ENCODE assay signal across 24 mouse cellular contexts in genomic region chr5:120649938-120650337, GRCm38 (mm10). TPM values are rescaled to one million over a fixed set of nuclear protein-coding genes. Genes with fewer than 3 reads are reported as not detected.
A peak's percentile ranks its signal among the peaks of the same experiment; 100 is the strongest.
DNase-seq lines count a peak whose midpoint lies in the region; ATAC-seq and TF ChIP-seq lines count a peak whose summit lies in the region.
"Had no signal": no experiment of that assay in that cellular context is flagged by ENCODE, and none has a peak within 500 bp of the region (broad histone marks: within the 10 kb centered on the region; RNA-seq: fewer than 3 reads in every experiment).

No protein-coding gene starts in this region.

- H3K79me2 ChIP-seq in CH12.LX (replicated peaks; ENCODE audit: control insufficient read depth, extremely low read depth, insufficient read depth, poor library complexity, severe bottlenecking) = no peaks in the 10 kb centered on the region

- dilution Hi-C loops in CH12.LX (cut with MboI; ENCODE audit: extremely low pct_ligation_motif_present, extremely low pct_unique_long_range_greater_than_20kb, low sequenced_read_pairs) = no loop called here

- TF ChIP-seq RAD21 in CH12.LX (IDR thresholded peaks at IDR 0.05; ENCODE audit: low read depth, low read length) = no peak

- H3K4me1 ChIP-seq in heart, postnatal 0 days (ENCODE audit: control insufficient read depth, insufficient read depth) = peaks cover 8% of the 10 kb centered on the region; the same call in 1 of the 2 replicates
- H3K4me1 ChIP-seq in heart, embryonic 12.5 days (replicated peaks) = peaks cover 11% of the 10 kb centered on the region
- peaks cover 13% of the 10 kb centered on the region for H3K4me1 ChIP-seq in midbrain, embryonic 15.5 days
- peaks cover 15% of the 10 kb centered on the region for H3K4me1 ChIP-seq in midbrain, embryonic 10.5 days
- H3K4me1 ChIP-seq in CH12.LX (ENCODE audit: control insufficient read depth in 1 of 2, insufficient read depth in 2 of 2) = peaks cover 24 to 60% of the 10 kb centered on the region in 2 experiments
- H3K4me1 ChIP-seq in ES-E14 (ENCODE audit: control insufficient read depth in 2 of 2, insufficient read depth in 2 of 2, low read length in 2 of 2, poor library complexity in 1 of 2) = peaks cover 0 to 18% of the 10 kb centered on the region in 2 experiments; a peak in 2 of 4 replicates

- H3K36me3 ChIP-seq in heart, postnatal 0 days (replicated peaks; ENCODE audit: control insufficient read depth, insufficient read depth, low read length) = no peaks in the 10 kb centered on the region
- H3K36me3 ChIP-seq in heart, embryonic 12.5 days = no peaks in the 10 kb centered on the region
- H3K36me3 ChIP-seq in midbrain, embryonic 15.5 days (replicated peaks) = no peaks in the 10 kb centered on the region
- H3K36me3 ChIP-seq in midbrain, embryonic 10.5 days = no peaks in the 10 kb centered on the region
- H3K36me3 ChIP-seq in CH12.LX (replicated peaks in 1 of 2; ENCODE audit: control insufficient read depth in 1 of 2, insufficient read depth in 1 of 2, low read length in 1 of 2) (peaks cover 3 to 22% of the 10 kb centered on the region in 2 experiments), ES-E14 (ENCODE audit: control insufficient read depth, insufficient read depth, low read length, poor library complexity, severe bottlenecking) (no peaks in the 10 kb centered on the region)
- H3K36me3 ChIP-seq: embryonic facial prominence, embryonic 15.5 days; hindbrain, embryonic 10.5 days; limb, embryonic 12.5 days; liver, embryonic 13.5 days; lung, embryonic 15.5 days; neural tube, embryonic 12.5 days had no signal

- no peak overlapping the region for H3K9ac ChIP-seq in heart, postnatal 0 days (replicated peaks; ENCODE audit: low read depth, low read length)
- H3K9ac ChIP-seq in heart, embryonic 12.5 days = no peak overlapping the region
- H3K9ac ChIP-seq in midbrain, embryonic 15.5 days = no peak overlapping the region
- H3K9ac ChIP-seq in CH12.LX (ENCODE audit: insufficient read depth, low read depth) (peak overlapping the region; percentile 75), ES-E14 (ENCODE audit: insufficient read depth, low read depth, low read length, poor library complexity, severe bottlenecking) (no peak overlapping the region)
- H3K9ac ChIP-seq: embryonic facial prominence, embryonic 15.5 days; limb, embryonic 12.5 days; liver, embryonic 13.5 days; lung, embryonic 15.5 days; neural tube, embryonic 12.5 days had no signal

- no peak for TF ChIP-seq CTCF in heart, postnatal 0 days (IDR thresholded peaks at IDR 0.05; ENCODE audit: low read depth)
- no peak for TF ChIP-seq CTCF in CH12.LX (conservative IDR thresholded peaks at IDR 0.05 in 1 of 2, IDR thresholded peaks at IDR 0.05 in 1 of 2; ENCODE audit: low read depth in 2 of 2, low read length in 2 of 2)

- TF ChIP-seq POLR2A in CH12.LX (IDR thresholded peaks at IDR 0.05; ENCODE audit: low read depth, low read length) = no peak

- H3K9me3 ChIP-seq in heart, postnatal 0 days (replicated peaks; ENCODE audit: control insufficient read depth, low read length) = no peaks in the 10 kb centered on the region
- no peaks in the 10 kb centered on the region for H3K9me3 ChIP-seq in heart, embryonic 12.5 days (replicated peaks)
- no peaks in the 10 kb centered on the region for H3K9me3 ChIP-seq in midbrain, embryonic 15.5 days
- no peaks in the 10 kb centered on the region for H3K9me3 ChIP-seq in midbrain, embryonic 10.5 days (replicated peaks)
- H3K9me3 ChIP-seq in CH12.LX (replicated peaks; ENCODE audit: low read length) = no peaks in the 10 kb centered on the region
- no peaks in the 10 kb centered on the region for H3K9me3 ChIP-seq in ES-E14 (ENCODE audit: control insufficient read depth, insufficient read depth, low read depth, low read length)
- H3K9me3 ChIP-seq: embryonic facial prominence, embryonic 15.5 days; hindbrain, embryonic 10.5 days; limb, embryonic 12.5 days; liver, embryonic 13.5 days; lung, embryonic 15.5 days; neural tube, embryonic 12.5 days had no signal

- H3K4me3 ChIP-seq in heart, postnatal 0 days (ENCODE audit: low read depth, low read length) = no peak overlapping the region
- H3K4me3 ChIP-seq in heart, embryonic 12.5 days = no peak overlapping the region
- H3K4me3 ChIP-seq in midbrain, embryonic 15.5 days = no peak overlapping the region
- H3K4me3 ChIP-seq in midbrain, embryonic 10.5 days = no peak overlapping the region
- peak overlapping the region; percentile 83 to 93 (median 88) for H3K4me3 ChIP-seq in CH12.LX (replicated peaks in 1 of 3; ENCODE audit: low read depth in 2 of 3, low read length in 2 of 3, poor library complexity in 1 of 3)
- peak overlapping the region; percentile 71 to 75; a peak in 3 of 4 replicates for H3K4me3 ChIP-seq in ES-E14 (ENCODE audit: insufficient read depth in 1 of 2, low read depth in 1 of 2, low read length in 2 of 2, poor library complexity in 1 of 2, severe bottlenecking in 1 of 2)
- H3K4me3 ChIP-seq: neural tube, embryonic 12.5 days had no signal

- in situ Hi-C loops in CH12.LX (cut with MboI; ENCODE audit: low pct_ligation_motif_present, low pct_unique_long_range_greater_than_20kb, low sequenced_read_pairs) (no loop called here), ES-E14 (cut with MboI; ENCODE audit: low sequenced_read_pairs in 2 of 2, unreplicated experiment in 2 of 2) (no loop called here)

- 22% methylated on average over 13 of the region's 13 CpGs for WGBS in heart, postnatal 0 days
- WGBS in heart, embryonic 12.5 days = 20% methylated on average over 13 of the region's 13 CpGs
- 27% methylated on average over 13 of the region's 13 CpGs for WGBS in midbrain, embryonic 15.5 days
- WGBS in midbrain, embryonic 10.5 days = 27% methylated on average over 13 of the region's 13 CpGs

- peaks cover 27% of the 10 kb centered on the region for H3K27me3 ChIP-seq in heart, postnatal 0 days (ENCODE audit: control insufficient read depth, insufficient read depth, low read length)
- peaks cover 77% of the 10 kb centered on the region for H3K27me3 ChIP-seq in heart, embryonic 12.5 days (replicated peaks)
- peaks cover 34% of the 10 kb centered on the region for H3K27me3 ChIP-seq in midbrain, embryonic 15.5 days (replicated peaks)
- H3K27me3 ChIP-seq in midbrain, embryonic 10.5 days (ENCODE audit: low read depth, poor library complexity, severe bottlenecking) = peaks cover 60% of the 10 kb centered on the region
- no peaks in the 10 kb centered on the region for H3K27me3 ChIP-seq in CH12.LX (replicated peaks)

- H3K4me2 ChIP-seq in heart, postnatal 0 days (ENCODE audit: low read depth, low read length) = peak overlapping the region; percentile 58; the same call in 1 of the 2 replicates
- no peak overlapping the region for H3K4me2 ChIP-seq in heart, embryonic 12.5 days
- 0 out of 2 replicates have a peak overlapping the region, but pooled peaks have one; percentile 52 for H3K4me2 ChIP-seq in midbrain, embryonic 15.5 days
- peak overlapping the region; percentile 82 for H3K4me2 ChIP-seq in CH12.LX (ENCODE audit: insufficient read depth, low read depth, poor library complexity, severe bottlenecking)

- H3K27ac ChIP-seq in heart, postnatal 0 days (ENCODE audit: low read depth) = no peak overlapping the region
- no peak overlapping the region for H3K27ac ChIP-seq in heart, embryonic 12.5 days (ENCODE audit: poor library complexity, severe bottlenecking)
- H3K27ac ChIP-seq in midbrain, embryonic 15.5 days = no peak overlapping the region
- H3K27ac ChIP-seq in midbrain, embryonic 10.5 days (replicated peaks) = no peak overlapping the region
- H3K27ac ChIP-seq in CH12.LX (ENCODE audit: insufficient read depth, low read depth) (no peak overlapping the region), ES-E14 (ENCODE audit: insufficient read depth, low read depth, low read length, poor library complexity, severe bottlenecking) (no peak overlapping the region)
- H3K27ac ChIP-seq: embryonic facial prominence, embryonic 15.5 days; gastrocnemius, adult 2 months; hindbrain, embryonic 10.5 days; limb, embryonic 12.5 days; liver, embryonic 13.5 days; lung, embryonic 15.5 days; neural tube, embryonic 12.5 days had no signal

- DNase-seq in heart, postnatal 0 days (ENCODE audit: low spot score) = no peak
- no peak for DNase-seq in midbrain, embryonic 10.5 days (ENCODE audit: low spot score)
- DNase-seq in CH12.LX (ENCODE audit: extremely low read depth) = no peak
- no peak for DNase-seq in ES-E14 (ENCODE audit: low read depth, low spot score)
- DNase-seq in kidney, adult 9 months = no peak
- no peak for DNase-seq in frontal cortex, adult 2 months (ENCODE audit: extremely low spot score in 1 of 2, low spot score in 1 of 2)
- DNase-seq: adrenal gland, postnatal 25 days; B cell, adult 2 months; cerebellum, adult 11 months; gastrocnemius, adult 2 months; kidney, postnatal 36 days had no signal

- ATAC-seq in heart, postnatal 0 days (ENCODE audit: insufficient read depth, low read depth) = no peak
- ATAC-seq in heart, embryonic 12.5 days (ENCODE audit: insufficient number of reproducible peaks, low FRiP score) = no peak
- ATAC-seq in midbrain, embryonic 15.5 days (replicated peaks) = no peak

- no peak for TF ChIP-seq EP300 in heart, postnatal 0 days (IDR thresholded peaks at IDR 0.05; ENCODE audit: low read depth)
- no peak for TF ChIP-seq EP300 in CH12.LX (IDR thresholded peaks at IDR 0.05; ENCODE audit: low read length)

RNA-seq across cellular contexts. Expression of gene Rasal1, which starts 1.3 kb away (rescaled TPM):
- total RNA-seq in heart, postnatal 0 days (2014; rRNA removed; ENCODE audit: low replicate concordance) = not detected in 2 replicates
- 0.10 TPM in 1 of 2 replicates, not detected in the other for polyA plus RNA-seq in heart, postnatal 0 days (2015; fragmentation: Nextera tagmentation; extraction: Ambion mirVana)
- 0.21 TPM in 1 of 2 replicates, not detected in the other for polyA plus RNA-seq in heart, embryonic 12.5 days (2016; fragmentation: Nextera tagmentation; extraction: Ambion mirVana)
- 1.0 and 1.6 TPM in 2 replicates for polyA plus RNA-seq in midbrain, embryonic 15.5 days (2015; fragmentation: Nextera tagmentation; extraction: Ambion mirVana)
- 0.10 and 0.21 TPM in 2 replicates for polyA plus RNA-seq in midbrain, embryonic 10.5 days (2016; fragmentation: Nextera tagmentation; extraction: Ambion mirVana)
- total RNA-seq in CH12.LX (2012; rRNA removed) (15.6 and 17.7 TPM in 2 replicates), CH12.LX (2014; rRNA removed) (11.7 TPM in 2 replicates), ES-E14 (2012; rRNA removed) (3.5 and 6.9 TPM in 2 replicates)
- polyA plus RNA-seq in CH12.LX (2012; ENCODE audit: insufficient read length, low read depth) = 19.6 and 21.4 TPM in 2 replicates
- 63.8 and 71.7 TPM in 2 replicates for polyA plus RNA-seq in frontal cortex, adult 2 months (2012; rRNA removed)
- total RNA-seq: gastrocnemius, adult 2 months; granulocyte monocyte progenitor cell, adult 5-6 weeks had no signal

RNA-seq across cellular contexts. Expression of gene Cfap73, which starts 15.9 kb away (rescaled TPM):
- not detected in 2 replicates for total RNA-seq in heart, postnatal 0 days (2014; rRNA removed; ENCODE audit: low replicate concordance)
- not detected in 2 replicates for polyA plus RNA-seq in heart, postnatal 0 days (2015; fragmentation: Nextera tagmentation; extraction: Ambion mirVana)
- not detected in 2 replicates for polyA plus RNA-seq in heart, embryonic 12.5 days (2016; fragmentation: Nextera tagmentation; extraction: Ambion mirVana)
- polyA plus RNA-seq in midbrain, embryonic 15.5 days (2015; fragmentation: Nextera tagmentation; extraction: Ambion mirVana) = 0.44 and 0.70 TPM in 2 replicates
- polyA plus RNA-seq in midbrain, embryonic 10.5 days (2016; fragmentation: Nextera tagmentation; extraction: Ambion mirVana) = not detected in 2 replicates
- not detected in 2 replicates for total RNA-seq in CH12.LX (2012; rRNA removed)
- not detected in 2 replicates for total RNA-seq in CH12.LX (2014; rRNA removed)
- polyA plus RNA-seq in CH12.LX (2012; ENCODE audit: insufficient read length, low read depth) = 0.26 TPM in 1 of 2 replicates, not detected in the other
- not detected in 2 replicates for total RNA-seq in ES-E14 (2012; rRNA removed)
- 0.10 TPM in 1 of 2 replicates, not detected in the other for polyA plus RNA-seq in frontal cortex, adult 2 months (2012; rRNA removed)
- total RNA-seq: gastrocnemius, adult 2 months; granulocyte monocyte progenitor cell, adult 5-6 weeks had no signal
- polyA plus RNA-seq: heart, embryonic 11.5 days; inflammation-experienced regulatory T-cells, adult 6 months; kidney, embryonic 14.5 days; limb, embryonic 12.5 days; liver, embryonic 13.5 days; neural tube, embryonic 12.5 days; stomach, embryonic 14.5 days had no signal

RNA-seq across cellular contexts. Expression of gene Ddx54, which starts 37.4 kb away (rescaled TPM):
- 23.0 and 24.1 TPM in 2 replicates for total RNA-seq in heart, postnatal 0 days (2014; rRNA removed; ENCODE audit: low replicate concordance)
- polyA plus RNA-seq in heart, postnatal 0 days (2015; fragmentation: Nextera tagmentation; extraction: Ambion mirVana) = 17.1 and 18.2 TPM in 2 replicates
- polyA plus RNA-seq in heart, embryonic 12.5 days (2016; fragmentation: Nextera tagmentation; extraction: Ambion mirVana) = 38.7 and 38.8 TPM in 2 replicates
- 39.9 and 43.7 TPM in 2 replicates for polyA plus RNA-seq in midbrain, embryonic 15.5 days (2015; fragmentation: Nextera tagmentation; extraction: Ambion mirVana)
- polyA plus RNA-seq in midbrain, embryonic 10.5 days (2016; fragmentation: Nextera tagmentation; extraction: Ambion mirVana) = 59.4 and 59.7 TPM in 2 replicates
- total RNA-seq in CH12.LX (2012; rRNA removed) (83.6 and 93.6 TPM in 2 replicates), CH12.LX (2014; rRNA removed) (56.6 and 63.7 TPM in 2 replicates), ES-E14 (2012; rRNA removed) (90.7 and 108 TPM in 2 replicates)
- 91.8 and 96.8 TPM in 2 replicates for polyA plus RNA-seq in CH12.LX (2012; ENCODE audit: insufficient read length, low read depth)
- 28.2 and 31.2 TPM in 2 replicates for polyA plus RNA-seq in frontal cortex, adult 2 months (2012; rRNA removed)

RNA-seq across cellular contexts. Expression of gene Rita1, which starts 37.5 kb away (rescaled TPM):
- 20.2 and 24.5 TPM in 2 replicates for total RNA-seq in heart, postnatal 0 days (2014; rRNA removed; ENCODE audit: low replicate concordance)
- 15.7 and 16.3 TPM in 2 replicates for polyA plus RNA-seq in heart, postnatal 0 days (2015; fragmentation: Nextera tagmentation; extraction: Ambion mirVana)
- 9.1 and 10.8 TPM in 2 replicates for polyA plus RNA-seq in heart, embryonic 12.5 days (2016; fragmentation: Nextera tagmentation; extraction: Ambion mirVana)
- polyA plus RNA-seq in midbrain, embryonic 15.5 days (2015; fragmentation: Nextera tagmentation; extraction: Ambion mirVana) = 28.3 and 30.6 TPM in 2 replicates
- 16.0 and 16.2 TPM in 2 replicates for polyA plus RNA-seq in midbrain, embryonic 10.5 days (2016; fragmentation: Nextera tagmentation; extraction: Ambion mirVana)
- total RNA-seq in CH12.LX (2012; rRNA removed) (6.3 and 7.3 TPM in 2 replicates), CH12.LX (2014; rRNA removed) (6.2 and 7.3 TPM in 2 replicates), ES-E14 (2012; rRNA removed) (20.6 and 23.7 TPM in 2 replicates)
- 10.2 and 10.8 TPM in 2 replicates for polyA plus RNA-seq in CH12.LX (2012; ENCODE audit: insufficient read length, low read depth)
- polyA plus RNA-seq in frontal cortex, adult 2 months (2012; rRNA removed) = 34.8 and 36.4 TPM in 2 replicates

Comparison
In these comparisons a context has a peak if more than half of its experiments do, and no peak if none do; other contexts are left out.
1. H3K4me3 ChIP-seq: peak in CH12.LX (3 of 3) and ES-E14 (2 of 2); none in heart, postnatal 0 days (single experiment), heart, embryonic 12.5 days (single experiment), midbrain, embryonic 15.5 days (single experiment) and midbrain, embryonic 10.5 days (single experiment).